Mouse (Mus musculus) regulatory T cell (primary cell): ENCODE results near the gene Mns1.

Experiments used
- in situ Hi-C: fragments of 300-600 bp; cut with MboI, MseI; formaldehyde crosslinking; loops from one replicate; pipeline ENCODE4 v1.15.1; 2025; ENCODE audit warnings: high pct_unique_total_duplicates

Gene Mns1

DNA sequence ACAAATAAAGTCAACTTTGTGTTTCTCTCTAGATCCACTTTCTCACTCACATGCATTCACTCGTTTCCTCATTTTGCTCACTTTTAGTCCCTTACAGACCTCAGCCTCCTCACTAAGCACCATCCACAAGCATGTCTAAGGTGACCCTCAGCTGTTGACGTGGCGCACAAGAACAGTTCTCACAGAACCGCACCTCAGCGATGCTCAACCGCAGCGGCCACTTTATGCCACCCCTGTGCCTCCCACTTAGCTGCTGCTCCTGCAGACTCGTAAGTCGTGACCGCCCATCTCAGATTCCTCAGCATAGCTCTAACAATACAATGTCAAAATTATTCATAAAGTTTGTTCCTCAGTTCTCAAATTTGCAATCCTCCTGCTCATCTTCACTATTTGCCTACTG is 30.8 kb downstream of the Mns1 start:
- in situ Hi-C loops, result no loop called here

GRCm38 (mm10) chr9:72469851-72470250 is 32.0 kb downstream of the Mns1 start:
- in situ Hi-C loops, result no loop called here

GRCm38 (mm10) chr9:72475511-72475910 is 37.7 kb downstream of the Mns1 start:
- in situ Hi-C loops, result no loop called here

DNA sequence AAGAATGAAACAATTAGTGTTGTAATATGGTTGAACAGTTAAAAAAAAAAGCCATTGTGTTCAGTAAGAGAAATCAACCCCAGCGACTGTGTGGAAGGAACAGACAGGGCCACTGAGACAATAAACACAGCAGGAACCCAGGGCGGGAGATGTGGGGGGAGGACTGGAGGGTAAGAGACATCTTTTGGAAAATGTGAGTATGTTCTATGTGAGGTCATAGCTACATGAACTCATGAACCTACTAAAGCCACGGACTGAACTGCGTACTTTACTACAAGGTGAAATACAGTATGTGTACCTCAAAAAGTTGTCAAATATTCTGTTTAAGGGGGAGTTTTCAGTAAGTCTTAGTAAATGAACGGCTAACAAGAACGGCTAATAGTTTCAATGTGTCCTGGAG is 39.5 kb downstream of the Mns1 start:
- in situ Hi-C loops, result no loop called here

DNA sequence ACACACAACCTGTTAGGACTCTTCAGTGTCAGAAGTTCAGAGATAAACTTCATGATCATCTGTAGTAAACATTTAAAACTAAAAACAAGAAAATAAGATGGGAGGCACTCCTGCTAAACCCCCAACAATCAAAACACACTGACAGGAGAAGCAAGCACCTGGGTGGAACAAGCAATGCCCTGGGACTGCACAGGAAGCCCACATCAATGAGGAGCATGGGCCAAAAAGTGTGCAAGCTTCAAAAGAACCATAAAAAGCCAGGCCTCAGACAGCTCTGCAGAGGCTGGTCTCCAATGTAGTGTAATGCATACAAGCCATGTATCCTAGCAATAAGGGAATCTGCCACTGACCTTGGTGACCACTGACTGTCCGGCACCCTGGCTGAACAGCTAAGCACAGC is 41.5 kb downstream of the Mns1 start:
- in situ Hi-C loops, result no loop called here

DNA sequence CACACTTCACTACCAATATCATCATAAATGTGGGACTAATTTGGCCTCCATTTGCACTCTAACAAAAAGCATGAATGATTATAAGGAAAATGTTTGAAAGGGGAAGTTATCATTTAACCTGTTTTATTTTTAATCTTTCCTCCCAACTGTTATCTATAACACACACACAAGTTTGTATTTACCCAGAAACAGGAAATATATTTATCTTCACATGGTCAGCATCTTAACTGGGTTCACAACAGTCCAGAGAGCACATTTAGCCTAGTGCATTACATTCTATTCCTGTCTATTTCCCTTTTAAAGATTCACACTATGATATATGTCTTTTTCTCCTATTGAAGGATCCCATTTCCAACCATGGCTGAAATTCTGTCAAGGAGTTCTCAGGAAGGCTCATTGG is 50.7 kb downstream of the Mns1 start:
- in situ Hi-C loops, result no loop called here

- in situ Hi-C loops, result no loop called here
These were observed 51.3 kb downstream of the Mns1 start for GRCm38 (mm10) chr9:72489131-72489530.

- in situ Hi-C loops, result no loop called here
These were observed 53.9 kb downstream of the Mns1 start for GRCm38 (mm10) chr9:72491559-72492193.

DNA sequence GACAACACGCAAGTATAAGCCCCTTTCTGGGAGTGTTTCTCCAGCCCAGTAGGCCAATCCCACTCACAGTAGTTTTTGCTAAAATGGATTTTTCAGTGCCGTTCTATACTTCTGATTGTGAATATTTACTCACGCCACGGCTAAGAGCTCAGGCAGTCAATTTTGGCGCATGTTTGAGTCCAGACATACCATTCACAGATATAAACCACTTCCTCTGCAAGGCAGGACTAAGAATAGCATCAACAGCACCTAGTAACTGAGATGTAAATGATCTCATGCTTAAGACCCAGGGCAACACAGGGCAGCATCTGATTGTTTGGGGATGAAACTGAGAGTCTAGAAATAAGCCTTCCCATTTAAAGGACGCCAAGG is 54.4 kb downstream of the Mns1 start, which contains the start of gene Tex9:
Gene Tex9 (minus strand): TSS at position 19 of the 372 bp plus-strand sequence.
- in situ Hi-C loops, result no loop called here

GRCm38 (mm10) chr9:72493465-72493864 is 55.7 kb downstream of the Mns1 start:
- in situ Hi-C loops, result no loop called here

DNA sequence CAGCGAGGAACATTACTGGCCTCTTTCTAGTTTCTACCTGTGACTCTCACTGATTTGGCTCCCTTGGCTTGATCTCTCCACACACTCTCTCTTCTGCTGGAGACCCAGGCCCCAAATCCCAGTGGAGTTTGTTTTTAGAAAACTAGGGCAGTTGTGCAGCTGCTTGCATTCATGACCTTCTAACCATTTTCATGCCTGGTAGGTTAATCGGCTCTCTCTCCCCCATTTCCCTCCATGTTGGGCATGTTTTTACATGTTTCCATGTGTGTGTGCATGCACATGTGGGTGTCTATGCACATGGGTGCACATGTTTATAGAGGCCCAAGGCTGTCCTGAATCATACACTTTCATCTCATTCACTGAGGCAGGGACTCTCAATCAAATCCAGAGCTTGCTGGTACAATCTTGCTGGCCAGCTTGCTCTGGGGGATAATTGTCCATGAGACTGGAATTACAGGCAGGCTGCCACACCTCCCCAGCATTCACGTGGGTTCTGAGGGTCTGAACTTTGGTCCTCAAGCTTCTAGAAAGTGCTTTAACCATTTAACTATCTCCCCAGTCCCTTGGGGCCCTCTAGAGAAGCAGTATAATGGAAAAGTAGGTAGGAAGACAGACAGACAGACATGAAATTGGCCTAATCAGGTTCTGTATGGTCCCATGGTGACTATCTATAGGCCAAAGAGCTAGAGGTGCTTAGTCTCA is 56.3 kb downstream of the Mns1 start:
- in situ Hi-C loops, result no loop called here

DNA sequence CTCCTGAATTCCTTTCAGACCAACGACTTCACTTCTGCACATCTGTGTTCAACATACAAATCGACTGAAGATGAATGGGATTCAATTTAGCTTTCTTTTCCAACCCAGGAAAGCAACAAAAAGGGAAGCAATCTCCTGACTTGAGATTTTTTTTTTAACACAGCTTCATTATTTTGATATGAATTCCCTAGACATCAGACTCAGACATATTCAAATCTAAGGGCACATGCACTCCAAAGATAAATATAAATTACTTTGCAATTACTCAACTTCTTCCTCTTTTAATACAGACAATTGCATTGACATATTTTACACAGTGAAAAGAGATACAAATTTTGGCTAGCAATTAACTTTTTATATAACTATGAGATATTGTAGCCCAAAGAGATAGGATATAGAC is 58.9 kb downstream of the Mns1 start:
- in situ Hi-C loops, result no loop called here

GRCm38 (mm10) chr9:72497171-72497570 is 59.4 kb downstream of the Mns1 start:
- in situ Hi-C loops, result no loop called here
